Mouse (Mus musculus) ES-E14 (cell line): ENCODE results near the gene Mettl1. TPM values are rescaled to one million over a fixed set of nuclear protein-coding genes. Genes with fewer than 3 reads are reported as not detected.

Source experiments
- DNase-seq: peaks from one replicate; pipeline ENCODE4 v3.0.0-alpha.2; 2013; ENCODE audit warnings: low read depth, low spot score
- H3K27ac ChIP-seq: 2 replicates; pipeline ENCODE4 v1.5.1; 2012; ENCODE audit warnings: low read depth, mild to moderate bottlenecking, low read length, moderate library complexity, mixed read lengths; ENCODE audit not compliant: poor library complexity, insufficient read depth, severe bottlenecking
- H3K36me3 ChIP-seq: 2 replicates; pipeline ENCODE4 v1.6.1; 2012; ENCODE audit warnings: mild to moderate bottlenecking, low read length, moderate library complexity, mixed read lengths; ENCODE audit not compliant: control insufficient read depth, poor library complexity, insufficient read depth, severe bottlenecking
- H3K4me1 ChIP-seq, 2 experiments: fragments of 150-350 bp in 1 of 2; sonication (generic) in 1 of 2; 2 replicates each; pipeline ENCODE4 v1.6.1; 2012; ENCODE audit warnings: low read length in 2 of 2, mild to moderate bottlenecking in 1 of 2, mixed read lengths in 1 of 2; ENCODE audit not compliant: control insufficient read depth in 2 of 2, insufficient read depth in 2 of 2, poor library complexity in 1 of 2
- H3K4me3 ChIP-seq, 2 experiments: fragments of 150-350 bp in 1 of 2; sonication (generic) in 1 of 2; 2 replicates each; pipeline ENCODE4 v1.5.1; 2012; ENCODE audit warnings: low read length in 2 of 2, low read depth in 1 of 2, mild to moderate bottlenecking in 1 of 2, mixed read lengths in 1 of 2; ENCODE audit not compliant: insufficient read depth in 1 of 2, poor library complexity in 1 of 2, severe bottlenecking in 1 of 2
- H3K9ac ChIP-seq: 2 replicates; pipeline ENCODE4 v1.6.1; 2012; ENCODE audit warnings: low read depth, mild to moderate bottlenecking, low read length, mixed read lengths; ENCODE audit not compliant: poor library complexity, insufficient read depth, severe bottlenecking
- H3K9me3 ChIP-seq: fragments of 150-350 bp; sonication (generic); 2 replicates; pipeline ENCODE4 v1.6.1; 2012; ENCODE audit warnings: low read depth, mild to moderate bottlenecking, low read length; ENCODE audit not compliant: control insufficient read depth, insufficient read depth
- CHD2 ChIP-seq: IDR thresholded peaks from 2 replicates; pipeline ENCODE4 v1.6.1; 2014; ENCODE audit warnings: mild to moderate bottlenecking, low read depth, low read length, inconsistent platforms
- HCFC1 ChIP-seq: IDR thresholded peaks from 2 replicates; pipeline ENCODE4 v1.6.1; 2012; ENCODE audit warnings: low read length, inconsistent platforms, borderline replicate concordance; ENCODE audit not compliant: insufficient read depth
- MAFK ChIP-seq: IDR thresholded peaks from 2 replicates; pipeline ENCODE4 v1.6.1; 2014; ENCODE audit warnings: mild to moderate bottlenecking, low read depth, low read length, inconsistent platforms; ENCODE audit not compliant: insufficient read depth
- ZC3H11A ChIP-seq: IDR thresholded peaks from 2 replicates; pipeline ENCODE4 v1.6.1; 2012; ENCODE audit warnings: low read depth, mild to moderate bottlenecking, inconsistent platforms, low read length, borderline replicate concordance
- ZNF384 ChIP-seq: IDR thresholded peaks from 2 replicates; pipeline ENCODE4 v1.6.1; 2012; ENCODE audit warnings: low read depth, low read length, inconsistent platforms
- in situ Hi-C, 2 experiments: fragments of 600-800 bp; cut with MboI; formaldehyde crosslinking; loops; one replicate each; pipeline ENCODE4 v1.15.1; 2025; ENCODE audit warnings: low sequenced_read_pairs in 2 of 2, inconsistent platforms in 1 of 2; ENCODE audit not compliant: unreplicated experiment in 2 of 2
- total RNA-seq: library from RNA; depleted of rRNA; stranded (reverse); fragments of 300-350 nt; gene quantifications from 2 replicates; pipeline ENCODE4 v1.2.3, GENCODE M21; 2012

Mettl1 gene
- total RNA-seq, 1 experiment = 20.4 TPM

- peaks cover 0 to 9% of the 10 kb centered on the region in 2 experiments; a peak in 1 of 4 replicates for H3K4me1 ChIP-seq
- H3K4me3 ChIP-seq = no peak overlapping the region
- no peaks in the 10 kb centered on the region for H3K36me3 ChIP-seq
- no peaks in the 10 kb centered on the region for H3K9me3 ChIP-seq
- H3K9ac ChIP-seq = no peak overlapping the region
- TF ChIP-seq ZNF384 (no peak), MAFK (no peak), CHD2 (no peak), ZC3H11A (no peak), HCFC1 (no peak)
- no peak overlapping the region for H3K27ac ChIP-seq
- DNase-seq = no peak
- in situ Hi-C loops = no loop called here
Observed at GRCm38 (mm10) chr10:127075651-127076050, 34.4 kb downstream of the Mettl1 start.

GRCm38 (mm10) chr10:127076082-127076481 is 34.9 kb downstream of the Mettl1 start:
- no peaks in the 10 kb centered on the region for H3K9me3 ChIP-seq
- no peak for DNase-seq
- H3K4me1 ChIP-seq = peaks cover 0 to 12% of the 10 kb centered on the region in 2 experiments; a peak in 1 of 4 replicates
- no peak overlapping the region for H3K9ac ChIP-seq
- no peak for TF ChIP-seq ZNF384
- TF ChIP-seq ZC3H11A = no peak
- TF ChIP-seq MAFK = no peak
- no peak for TF ChIP-seq CHD2
- TF ChIP-seq HCFC1 = no peak
- no peak overlapping the region for H3K4me3 ChIP-seq
- in situ Hi-C loops = no loop called here
- no peaks in the 10 kb centered on the region for H3K36me3 ChIP-seq
- H3K27ac ChIP-seq = no peak overlapping the region

- H3K36me3 ChIP-seq = no peaks in the 10 kb centered on the region
- no peak overlapping the region for H3K4me3 ChIP-seq
- peaks cover 0 to 12% of the 10 kb centered on the region in 2 experiments; a peak in 1 of 4 replicates for H3K4me1 ChIP-seq
- no peak overlapping the region for H3K27ac ChIP-seq
- DNase-seq = no peak
- no peak for TF ChIP-seq ZNF384
- TF ChIP-seq ZC3H11A = no peak
- no peak for TF ChIP-seq CHD2
- no peak for TF ChIP-seq MAFK
- TF ChIP-seq HCFC1 = no peak
- in situ Hi-C loops = no loop called here
- no peaks in the 10 kb centered on the region for H3K9me3 ChIP-seq
- no peak overlapping the region for H3K9ac ChIP-seq
Observed at GRCm38 (mm10) chr10:127077515-127077914, 36.3 kb downstream of the Mettl1 start.

- H3K36me3 ChIP-seq = no peaks in the 10 kb centered on the region
- H3K4me3 ChIP-seq = 0 out of 4 replicates have a peak overlapping the region, but pooled peaks of 1 of the 2 experiments have one; percentile 6
Observed at GRCm38 (mm10) chr10:127078001-127078676, 36.9 kb downstream of the Mettl1 start.

More at GRCm38 (mm10) chr10:127078001-127078676, 36.9 kb downstream of the Mettl1 start:
- TF ChIP-seq CHD2 (no peak), HCFC1 (no peak), ZC3H11A (no peak), ZNF384 (no peak), MAFK (no peak)
- Histone ChIP-seq H3K27ac (no peak overlapping the region), H3K4me1 (peaks cover 0 to 12% of the 10 kb centered on the region in 2 experiments; a peak in 1 of 4 replicates), H3K9ac (no peak overlapping the region), H3K9me3 (no peaks in the 10 kb centered on the region)
- in situ Hi-C loops = no loop called here
- DNase-seq = no peak
